Mouse (Mus musculus) layer of hippocampus, postnatal 25 days (tissue): ENCODE measurements around the gene AU021092. TPM values are rescaled to one million over a fixed set of nuclear protein-coding genes. Genes with fewer than 3 reads are reported as not detected.

Experiments used
- DNase-seq, 2 experiments: peaks; one replicate each; pipeline ENCODE4 v3.0.0; 2022; ENCODE audit warnings: mixed read lengths in 2 of 2, low spot score in 1 of 2; ENCODE audit errors: extremely low spot score in 1 of 2
- total RNA-seq, 2 experiments: library from RNA; stranded (reverse); gene quantifications; 2 replicates each; pipeline ENCODE4 v1.2.3; 2021

The AU021092 gene
- total RNA-seq, 2 experiments from 2014 or later = 4.8 to 5.9 TPM

- no peak for DNase-seq
Observed at GRCm38 (mm10) chr16:5216686-5217085, 5.4 kb downstream of the AU021092 start.

GRCm38 (mm10) chr16:5214126-5214525 lies 8.0 kb downstream of the AU021092 start:
- no peak for DNase-seq

GRCm38 (mm10) chr16:5212150-5212549 lies 9.9 kb downstream of the AU021092 start:
- no peak for DNase-seq

GRCm38 (mm10) chr16:5210365-5210764 lies 11.7 kb downstream of the AU021092 start:
- DNase-seq = no peak

- no peak for DNase-seq
Observed at GRCm38 (mm10) chr16:5206051-5206450, 16.0 kb downstream of the AU021092 start.

- DNase-seq = no peak
Observed at GRCm38 (mm10) chr16:5205431-5205970, 16.6 kb downstream of the AU021092 start.

GRCm38 (mm10) chr16:5203668-5204433 lies 18.2 kb downstream of the AU021092 start, which contains the start of gene Nagpa:
TSS of gene Nagpa (minus strand) at chr16:5204012.
- DNase-seq = peak; percentile 69 to 71

- peak in 1 of 2 experiments; percentile 21 for DNase-seq
Observed at GRCm38 (mm10) chr16:5203200-5203599, 18.9 kb downstream of the AU021092 start.

- DNase-seq = peak; percentile 32 to 52
Observed at GRCm38 (mm10) chr16:5202681-5203080, 19.4 kb downstream of the AU021092 start.

GRCm38 (mm10) chr16:5195080-5195479 lies 27.0 kb downstream of the AU021092 start:
- DNase-seq = peak; percentile 28 to 62

GRCm38 (mm10) chr16:5186234-5186633 lies 35.9 kb downstream of the AU021092 start:
- DNase-seq = peak in 1 of 2 experiments; percentile 12

GRCm38 (mm10) chr16:5185691-5186090 lies 36.4 kb downstream of the AU021092 start:
- DNase-seq = no peak

GRCm38 (mm10) chr16:5184956-5185355 lies 37.1 kb downstream of the AU021092 start:
- no peak for DNase-seq

GRCm38 (mm10) chr16:5184101-5184500 lies 38.0 kb downstream of the AU021092 start:
- DNase-seq = no peak

GRCm38 (mm10) chr16:5183310-5183975 lies 38.7 kb downstream of the AU021092 start:
- DNase-seq = no peak

GRCm38 (mm10) chr16:5172636-5173035 lies 49.5 kb downstream of the AU021092 start:
- DNase-seq = no peak

GRCm38 (mm10) chr16:5168829-5169228 lies 53.3 kb downstream of the AU021092 start:
- DNase-seq = no peak

- DNase-seq = no peak
Observed at GRCm38 (mm10) chr16:5168038-5168437, 54.1 kb downstream of the AU021092 start.

- DNase-seq = no peak
Observed at GRCm38 (mm10) chr16:5164327-5164726, 57.8 kb downstream of the AU021092 start.
